Mouse (Mus musculus): ENCODE results near the gene Fbln2. TPM values are rescaled to one million over a fixed set of nuclear protein-coding genes. Genes with fewer than 3 reads are reported as not detected.
A peak's percentile ranks its signal among the peaks of the same experiment; 100 is the strongest.

Gene Fbln2
- total RNA-seq, 2 experiments from 2014 or later = 12.6 to 20.7 TPM

DNA sequence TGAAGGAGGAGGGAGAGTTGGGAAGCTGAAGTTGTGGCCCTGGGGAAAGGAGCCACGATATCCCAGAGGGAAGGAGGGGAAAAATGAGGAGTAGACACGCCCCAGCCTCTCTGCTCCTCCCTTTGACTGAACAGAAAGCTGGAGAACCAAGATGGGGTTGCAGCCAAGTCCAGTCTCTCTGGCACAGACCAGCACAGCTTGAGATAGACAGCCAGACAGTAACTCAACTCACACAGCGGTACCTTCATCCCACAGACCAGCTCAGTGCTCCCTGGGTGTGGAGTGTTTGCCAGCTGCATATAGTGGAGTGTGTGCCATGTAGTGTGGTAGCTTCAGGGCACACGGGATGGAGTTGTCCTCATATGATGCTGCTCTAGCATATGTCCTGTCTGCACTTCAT is 16.7 kb downstream of the Fbln2 start:
- DNase-seq = no peak

DNA sequence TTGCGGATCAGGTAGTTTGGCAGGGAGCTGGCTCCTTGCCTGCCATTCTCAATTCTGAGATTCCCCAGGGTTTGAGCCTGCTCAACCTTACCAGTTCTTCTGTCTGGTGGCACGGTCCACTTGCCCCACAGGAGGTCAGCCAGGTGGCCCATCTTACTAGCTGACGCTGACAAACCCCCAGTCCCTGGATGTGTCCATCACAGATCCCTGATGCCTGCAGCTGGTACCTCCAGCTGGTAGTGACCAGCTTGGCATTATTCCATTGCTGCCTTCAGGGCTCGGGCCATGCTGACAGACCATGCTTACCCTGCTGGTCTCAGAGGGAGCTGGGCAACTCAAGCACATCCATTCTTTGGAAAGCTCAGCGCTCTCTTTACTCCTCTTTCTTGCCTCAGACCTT is 18.7 kb downstream of the Fbln2 start:
- DNase-seq = no peak

GRCm38 (mm10) chr6:91231523-91231922 is 19.3 kb downstream of the Fbln2 start:
- DNase-seq = no peak

- DNase-seq = no peak
Observed at GRCm38 (mm10) chr6:91233011-91233410, 20.8 kb downstream of the Fbln2 start.

DNA sequence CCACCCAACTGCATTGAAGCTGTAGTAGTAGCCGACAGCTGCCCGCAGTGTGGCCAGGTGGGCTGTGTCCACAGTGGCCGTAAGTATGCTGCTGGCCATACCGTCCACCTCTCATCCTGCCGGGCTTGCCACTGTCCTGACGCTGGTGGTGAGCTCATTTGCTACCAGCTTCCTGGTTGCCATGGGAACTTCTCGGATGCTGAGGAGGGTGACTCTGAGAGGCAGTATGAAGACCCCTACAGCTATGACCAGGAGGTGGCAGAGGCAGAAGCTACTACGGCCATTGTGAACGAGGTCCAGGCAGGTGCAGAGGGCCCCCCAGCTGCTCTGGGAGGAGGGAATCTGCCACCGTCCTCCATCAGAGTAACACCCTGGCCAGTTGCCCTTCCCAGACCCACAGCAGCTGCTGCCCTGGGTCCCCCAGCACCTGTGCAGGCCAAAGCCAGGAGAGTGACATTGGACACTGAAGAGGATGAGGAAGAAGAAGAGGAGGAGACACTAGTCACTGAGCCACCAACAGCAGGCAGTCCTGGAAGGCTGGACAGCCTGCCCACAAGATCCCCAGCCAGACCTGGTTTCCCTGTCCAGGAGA is 21.3 kb downstream of the Fbln2 start:
- DNase-seq = no peak

GRCm38 (mm10) chr6:91236006-91236405 is 23.8 kb downstream of the Fbln2 start:
- DNase-seq = no peak

GRCm38 (mm10) chr6:91236429-91236828 is 24.2 kb downstream of the Fbln2 start:
- DNase-seq = no peak

DNA sequence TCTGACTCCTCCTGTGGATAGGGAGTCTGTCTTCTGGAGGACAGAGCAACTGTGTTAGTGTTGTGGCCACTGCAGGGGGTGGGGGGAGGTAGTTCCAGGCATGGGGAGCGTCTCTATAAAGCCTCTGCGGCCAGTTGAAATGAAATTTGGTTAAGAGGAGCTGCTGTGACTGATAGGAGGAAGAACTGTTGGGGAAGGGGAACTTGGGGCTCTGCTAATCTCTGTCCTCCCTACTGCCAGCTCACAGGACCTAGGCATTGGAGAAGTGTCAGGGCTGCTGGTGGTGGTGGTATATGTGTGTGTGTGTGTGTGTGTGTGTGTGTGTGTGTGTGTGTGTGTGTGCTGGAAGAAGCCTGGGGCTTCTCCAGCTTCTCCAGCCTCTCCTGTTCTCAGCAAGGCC is 25.0 kb downstream of the Fbln2 start:
- no peak for DNase-seq

GRCm38 (mm10) chr6:91240537-91240936 is 28.3 kb downstream of the Fbln2 start:
- DNase-seq = no peak

- DNase-seq = no peak
Observed at GRCm38 (mm10) chr6:91240964-91241363, 28.7 kb downstream of the Fbln2 start.

DNA sequence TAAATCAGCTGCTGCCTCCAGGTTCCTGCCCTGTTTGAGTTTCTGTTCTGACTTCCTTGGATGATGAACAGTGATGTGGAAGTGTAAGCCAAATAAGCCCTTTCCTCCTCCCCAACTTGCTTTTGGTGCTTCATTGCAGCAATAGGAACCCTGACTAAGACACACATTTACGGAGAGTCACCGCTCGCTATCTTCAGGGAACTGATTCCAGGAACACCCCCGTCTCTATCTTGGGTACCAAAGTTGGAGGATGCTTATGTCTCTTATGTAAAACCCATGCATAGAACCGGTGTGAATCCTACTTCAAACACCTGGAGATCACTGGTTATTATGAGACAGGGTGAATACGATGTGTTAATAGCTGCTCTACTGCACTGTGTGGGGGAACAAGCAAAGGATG is 31.1 kb downstream of the Fbln2 start:
- DNase-seq = no peak

- DNase-seq = no peak
Observed at GRCm38 (mm10) chr6:91244331-91244730, 32.1 kb downstream of the Fbln2 start.

- DNase-seq = no peak
Observed at GRCm38 (mm10) chr6:91245331-91245730, 33.1 kb downstream of the Fbln2 start.

DNA sequence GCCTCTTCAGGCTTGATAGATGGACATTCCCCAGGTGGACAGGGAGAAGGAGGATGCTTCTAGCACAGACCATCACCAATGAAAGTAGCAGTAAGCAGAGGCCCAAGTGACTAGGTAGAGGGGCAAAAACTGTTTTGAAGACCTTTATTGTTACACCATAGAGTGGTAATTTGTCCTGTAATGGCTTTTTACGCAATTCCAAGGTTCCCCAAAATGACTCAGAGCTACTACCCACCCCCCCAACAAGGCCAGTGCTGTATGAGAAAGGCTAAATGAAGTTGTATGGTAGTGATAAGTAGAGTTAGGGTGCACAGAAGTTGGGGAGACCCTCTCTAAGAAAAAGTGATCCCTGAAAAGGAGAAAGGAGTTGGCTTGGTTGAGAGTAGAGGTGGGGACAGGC is 35.1 kb downstream of the Fbln2 start:
- no peak for DNase-seq

GRCm38 (mm10) chr6:91248627-91249026 is 36.4 kb downstream of the Fbln2 start:
- DNase-seq = no peak

GRCm38 (mm10) chr6:91249797-91250196 is 37.5 kb downstream of the Fbln2 start:
- DNase-seq = no peak

- DNase-seq = peak; percentile 75 to 81
Observed at GRCm38 (mm10) chr6:91259440-91260120, 47.3 kb downstream of the Fbln2 start.

DNA sequence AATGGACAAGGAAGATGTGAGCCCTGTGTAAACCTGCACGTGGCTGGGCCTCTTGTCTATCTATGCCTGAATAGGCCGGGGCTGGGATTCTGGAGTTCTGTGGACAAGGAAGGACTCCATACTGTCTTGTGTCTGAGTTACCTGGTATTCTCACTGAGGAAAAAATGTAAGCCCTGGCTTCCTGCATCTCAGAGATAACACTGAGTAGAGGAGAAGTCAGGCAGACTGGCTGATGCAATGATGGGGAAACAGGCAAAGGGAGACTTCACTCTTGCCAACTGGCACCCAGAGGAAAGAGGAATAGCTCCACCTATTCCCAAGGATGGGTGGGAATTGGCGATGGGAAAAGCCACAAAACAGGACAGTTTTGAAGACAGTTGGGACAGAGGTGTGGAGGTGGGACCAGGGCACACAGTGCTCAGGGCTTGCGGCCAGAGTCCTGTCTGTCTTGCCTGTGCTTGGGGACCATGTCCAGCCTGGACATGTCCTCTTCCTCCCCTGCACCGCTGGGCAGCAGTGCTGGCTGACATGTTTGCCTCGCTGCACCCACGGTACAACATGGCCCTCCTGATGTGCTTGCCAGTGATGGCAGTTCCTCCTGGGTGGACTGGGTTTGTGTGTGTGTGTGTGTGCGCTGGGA is 48.2 kb downstream of the Fbln2 start:
- DNase-seq = no peak

- DNase-seq = no peak
Observed at GRCm38 (mm10) chr6:91260987-91261367, 48.7 kb downstream of the Fbln2 start.

DNA sequence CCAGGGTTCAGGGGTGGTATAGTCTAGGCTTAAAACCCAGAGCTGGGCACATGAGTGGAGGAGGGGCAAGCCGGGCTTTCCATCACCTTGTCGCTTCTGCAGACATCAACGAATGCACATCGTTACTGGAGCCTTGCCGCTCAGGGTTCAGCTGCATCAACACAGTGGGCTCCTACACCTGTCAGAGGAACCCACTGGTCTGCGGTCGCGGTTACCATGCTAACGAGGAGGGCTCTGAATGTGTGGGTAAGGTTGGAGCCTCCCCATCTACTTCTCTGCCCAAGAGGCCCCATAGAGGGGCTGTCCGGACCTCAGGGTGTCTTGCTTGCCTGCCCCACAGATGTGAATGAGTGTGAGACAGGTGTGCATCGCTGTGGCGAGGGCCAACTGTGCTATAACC is 53.4 kb downstream of the Fbln2 start:
- DNase-seq = no peak

DNA sequence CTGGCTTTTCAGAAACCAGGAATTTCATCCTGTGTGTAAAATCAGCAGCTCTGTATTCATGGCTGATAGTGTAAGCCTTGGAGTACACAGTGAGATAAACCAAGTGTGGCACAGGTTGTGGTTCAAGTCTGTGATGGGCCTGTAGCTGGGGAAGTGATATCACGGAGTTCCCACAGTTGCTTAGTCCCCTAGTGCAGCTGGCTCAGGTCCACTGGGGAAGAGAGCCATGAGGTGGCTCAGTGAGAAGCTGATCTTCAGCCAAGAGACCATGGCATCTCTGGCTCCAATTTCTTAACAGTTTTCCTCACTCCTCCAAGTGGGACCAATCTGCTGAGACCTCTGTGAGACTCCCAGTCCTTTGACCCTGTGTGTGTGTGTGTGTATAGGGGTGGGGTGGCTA is 54.4 kb downstream of the Fbln2 start:
- DNase-seq = no peak

GRCm38 (mm10) chr6:91268318-91268717 is 56.1 kb downstream of the Fbln2 start:
- no peak for DNase-seq

DNA sequence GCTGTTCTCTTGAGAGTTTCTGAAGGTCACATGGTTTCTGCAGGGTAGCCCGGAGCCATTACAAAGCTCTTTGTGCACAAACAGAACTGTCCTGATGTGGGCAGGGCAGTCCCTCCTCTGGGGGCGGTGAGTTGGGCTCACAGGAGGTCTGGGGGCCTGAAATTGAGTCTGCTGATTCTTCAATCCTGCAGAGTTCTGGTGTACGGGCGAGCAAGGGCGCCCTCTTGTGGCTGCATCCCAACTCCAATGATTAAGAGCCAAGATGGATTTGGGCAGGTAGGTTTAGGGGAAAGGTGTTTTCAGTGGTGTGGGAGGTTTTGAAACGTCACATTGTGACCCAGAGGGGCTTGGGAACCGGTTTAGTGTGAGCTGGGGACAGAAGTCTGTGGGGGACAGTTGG is 65.3 kb downstream of the Fbln2 start:
- DNase-seq = peak; percentile 46 to 62

DNA sequence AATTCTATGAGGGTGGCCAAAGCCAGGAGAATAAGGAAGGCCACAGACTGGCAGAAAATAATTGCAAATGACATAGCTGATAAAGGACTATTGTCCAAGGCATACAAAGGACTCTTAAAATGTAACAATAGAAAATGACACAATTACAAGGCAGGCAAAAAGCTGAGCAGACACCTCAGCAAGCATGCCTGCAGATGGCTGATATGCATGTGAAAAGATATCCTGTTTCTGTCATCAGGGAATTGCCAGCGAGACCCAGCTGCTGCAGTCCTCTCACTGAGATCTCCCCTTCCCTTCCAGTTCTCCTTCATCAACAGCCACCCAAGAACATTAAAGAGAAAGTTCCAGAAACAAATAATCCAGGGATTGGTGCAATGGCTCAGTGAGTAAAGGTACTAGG is 66.0 kb downstream of the Fbln2 start:
- no peak for DNase-seq

Measured in adrenal gland, postnatal 36 days (tissue).